Mouse (Mus musculus): Measurements from ENCODE around the gene Pigg. TPM values are rescaled to one million over a fixed set of nuclear protein-coding genes. Genes with fewer than 3 reads are reported as not detected.

The Pigg gene
- 4.1 TPM for polyA plus RNA-seq (2017; shearing (Covaris generic))

GRCm38 (mm10) chr5:108312224-108313064 is at the start of gene Pigg:
Gene Pigg, plus strand, starts transcription at chr5:108312609.

GRCm38 (mm10) chr5:108268127-108269062 is 44.0 kb upstream of the Pigg start, which contains the start of gene Dr1:
Gene Dr1, plus strand, starts transcription at chr5:108268897.

DNA sequence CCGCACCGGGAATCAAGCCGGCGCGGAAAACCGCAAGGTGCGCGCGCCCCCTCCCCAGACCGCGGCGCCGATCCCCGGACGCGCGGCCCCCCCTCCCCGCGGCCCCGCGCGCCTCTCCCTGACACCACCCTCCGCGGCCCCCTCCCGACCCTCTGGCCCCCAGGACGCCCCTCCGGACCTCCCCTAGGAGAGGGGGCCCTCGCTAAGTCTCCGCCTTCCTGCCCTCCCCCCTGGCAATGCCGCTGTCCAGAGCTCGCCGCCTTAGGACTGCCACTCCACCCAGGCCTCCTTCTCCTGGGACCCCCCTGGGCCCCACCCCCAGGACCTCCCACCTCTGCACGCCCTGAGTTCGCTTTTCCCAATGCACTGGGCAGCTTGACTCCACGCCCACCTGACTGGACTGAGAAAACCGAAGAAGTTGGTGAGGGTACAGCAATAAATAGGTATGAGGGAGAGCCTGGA is 55.5 kb downstream of the Pigg start, which contains the start of gene Gm42517:
Gene Gm42517 (minus strand): TSS at position 52 of the 462 bp plus-strand sequence.

GRCm38 (mm10) chr5:108388201-108388600 is 75.8 kb downstream of the Pigg start, which contains the start of gene Pde6b:
Gene Pde6b, plus strand, starts transcription at chr5:108388391.

Other genes starting within 250 kb of the Pigg start
- gene Mtf2, start 246.9 kb upstream of the Pigg start, polyA plus RNA-seq (2017; shearing (Covaris generic)): 88.2 TPM
- 80.4 TPM for gene Tmed5, start 180.0 kb upstream of the Pigg start, polyA plus RNA-seq (2017; shearing (Covaris generic))
- gene Ccdc18, start 179.7 kb upstream of the Pigg start, polyA plus RNA-seq (2017; shearing (Covaris generic)): 0.87 TPM
- 75.2 TPM for gene Dr1, start 43.7 kb upstream of the Pigg start, polyA plus RNA-seq (2017; shearing (Covaris generic))
- not detected for gene Gm42517, start 55.3 kb downstream of the Pigg start, polyA plus RNA-seq (2017; shearing (Covaris generic))
- gene Pde6b, start 75.8 kb downstream of the Pigg start, polyA plus RNA-seq (2017; shearing (Covaris generic)): 1.4 TPM
- 173 TPM for gene Atp5k, start 121.8 kb downstream of the Pigg start, polyA plus RNA-seq (2017; shearing (Covaris generic))
- not detected for gene Mfsd7a, start 136.3 kb downstream of the Pigg start, polyA plus RNA-seq (2017; shearing (Covaris generic))
- 13.6 TPM for gene Pcgf3, start 148.6 kb downstream of the Pigg start, polyA plus RNA-seq (2017; shearing (Covaris generic))
- not detected for gene Cplx1, start 237.4 kb downstream of the Pigg start, polyA plus RNA-seq (2017; shearing (Covaris generic))

Data from CD4-positive, CD25-positive, alpha-beta regulatory T cell (primary cell).